23 mouse cellular contexts compared by ENCODE assay signal in the genomic region with DNA sequence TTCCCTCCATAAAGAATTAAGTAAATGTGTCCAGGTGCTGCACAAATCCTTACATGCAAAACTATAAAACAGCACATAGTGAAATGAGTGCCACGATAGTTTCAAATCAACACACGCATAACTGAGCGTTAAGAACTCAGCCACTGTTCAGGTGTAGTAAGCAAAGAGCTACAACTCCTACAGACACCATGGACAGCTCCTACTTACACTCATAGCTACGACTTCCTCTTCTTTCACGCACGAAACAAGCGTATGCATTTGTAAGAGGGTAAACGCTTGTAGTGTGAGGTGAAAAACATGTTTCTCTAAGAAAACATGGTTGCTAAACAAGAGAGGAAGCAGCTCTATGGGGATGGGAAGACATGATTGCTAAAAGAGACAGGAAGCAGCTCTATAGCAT.
DNase-seq lines count a peak whose midpoint lies in the region; ATAC-seq lines count a peak whose summit lies in the region.
"Had no signal": no experiment of that assay in that cellular context is flagged by ENCODE, and none has a peak within 500 bp of the region (broad histone marks: within the 10 kb centered on the region; RNA-seq: fewer than 3 reads in every experiment).

No protein-coding gene starts in this region.

- H3K4me3 ChIP-seq in hindbrain, embryonic 11.5 days (ENCODE audit: low read depth, low read length), result no peak overlapping the region
- H3K4me3 ChIP-seq in hindbrain, embryonic 16.5 days (ENCODE audit: low read length), result no peak overlapping the region
- no peak overlapping the region for H3K4me3 ChIP-seq in forebrain, embryonic 14.5 days (ENCODE audit: low read depth, low read length)
- H3K4me3 ChIP-seq: erythroblast, embryonic 14.5 days; gastrocnemius, adult 2 months; hindbrain, embryonic 13.5 days; layer of hippocampus, adult 2 months; left cerebral cortex, adult 2 months; limb, embryonic 13.5 days; liver, embryonic 15.5 days; midbrain, embryonic 12.5 days had no signal

- H3K27ac ChIP-seq in hindbrain, embryonic 11.5 days (ENCODE audit: low read depth, low read length), result no peak overlapping the region
- no peak overlapping the region for H3K27ac ChIP-seq in hindbrain, embryonic 16.5 days (ENCODE audit: low read depth, low read length)
- H3K27ac ChIP-seq in forebrain, embryonic 14.5 days (ENCODE audit: low read depth, low read length), result no peak overlapping the region
- H3K27ac ChIP-seq: gastrocnemius, adult 2 months; hindbrain, embryonic 13.5 days; layer of hippocampus, adult 2 months; left cerebral cortex, adult 2 months; limb, embryonic 13.5 days; liver, embryonic 15.5 days; macrophage; midbrain, embryonic 12.5 days had no signal

- no peak overlapping the region for H3K4me2 ChIP-seq in hindbrain, embryonic 11.5 days (replicated peaks; ENCODE audit: low read depth, low read length)
- no peak overlapping the region for H3K4me2 ChIP-seq in hindbrain, embryonic 16.5 days (ENCODE audit: low read length)
- H3K4me2 ChIP-seq in forebrain, embryonic 14.5 days (ENCODE audit: low read length), result no peak overlapping the region
- H3K4me2 ChIP-seq: hindbrain, embryonic 13.5 days; limb, embryonic 13.5 days; liver, embryonic 15.5 days; midbrain, embryonic 12.5 days had no signal

- ATAC-seq in hindbrain, embryonic 11.5 days (ENCODE audit: low FRiP score), result no peak
- no peak for ATAC-seq in hindbrain, embryonic 16.5 days
- ATAC-seq in granulocyte monocyte progenitor cell, adult 5-6 weeks (replicated peaks; ENCODE audit: poor library complexity, severe bottlenecking), result peak; percentile 78
- no peak for ATAC-seq in forebrain, embryonic 14.5 days
- ATAC-seq: forebrain, postnatal 0 days; intestine, postnatal 0 days had no signal

- peak; percentile 27 for DNase-seq in hindbrain, embryonic 11.5 days (ENCODE audit: low spot score)
- peak; percentile 39 for DNase-seq in CD4-positive, CD25-positive, alpha-beta regulatory T cell, adult 2 months (ENCODE audit: low read depth, low spot score)
- peak; percentile 43 for DNase-seq in NIH3T3 (ENCODE audit: low read depth)
- no peak for DNase-seq in forebrain, embryonic 14.5 days (ENCODE audit: low spot score)
- DNase-seq in layer of hippocampus, adult 8-10 months (ENCODE audit: low spot score in 2 of 2), result no peak
- DNase-seq in spleen, postnatal 4 days (ENCODE audit: low spot score in 2 of 2), result no peak
- DNase-seq: adrenal gland, postnatal 25 days; B cell, adult 2 months; cerebellum, adult 2 months; forebrain, postnatal 0 days; gastrocnemius, adult 2 months had no signal

- H3K27me3 ChIP-seq in hindbrain, embryonic 11.5 days (ENCODE audit: control insufficient read depth, insufficient read depth, low read length), result no peaks in the 10 kb centered on the region
- no peaks in the 10 kb centered on the region for H3K27me3 ChIP-seq in hindbrain, embryonic 16.5 days (replicated peaks; ENCODE audit: control insufficient read depth, insufficient read depth, low read length)
- H3K27me3 ChIP-seq in forebrain, embryonic 14.5 days (replicated peaks; ENCODE audit: control insufficient read depth, insufficient read depth, low read length), result no peaks in the 10 kb centered on the region
- H3K27me3 ChIP-seq: hindbrain, embryonic 13.5 days; limb, embryonic 13.5 days; liver, embryonic 15.5 days; midbrain, embryonic 12.5 days had no signal

- no peaks in the 10 kb centered on the region for H3K9me3 ChIP-seq in hindbrain, embryonic 11.5 days (ENCODE audit: control insufficient read depth, low read length)
- no peaks in the 10 kb centered on the region for H3K9me3 ChIP-seq in hindbrain, embryonic 16.5 days (ENCODE audit: control insufficient read depth, low read length)
- H3K9me3 ChIP-seq in forebrain, embryonic 14.5 days (replicated peaks; ENCODE audit: control insufficient read depth, low read length), result no peaks in the 10 kb centered on the region
- H3K9me3 ChIP-seq: G1E; hindbrain, embryonic 13.5 days; limb, embryonic 13.5 days; liver, embryonic 15.5 days; midbrain, embryonic 12.5 days had no signal

- H3K4me1 ChIP-seq in hindbrain, embryonic 11.5 days (replicated peaks; ENCODE audit: control insufficient read depth, insufficient read depth, low read length), result no peaks in the 10 kb centered on the region
- no peaks in the 10 kb centered on the region; the same call in 1 of the 2 replicates for H3K4me1 ChIP-seq in hindbrain, embryonic 16.5 days (ENCODE audit: control insufficient read depth, insufficient read depth, low read depth, low read length)
- no peaks in the 10 kb centered on the region for H3K4me1 ChIP-seq in forebrain, embryonic 14.5 days (ENCODE audit: control insufficient read depth, insufficient read depth, low read length)
- H3K4me1 ChIP-seq: hindbrain, embryonic 13.5 days; limb, embryonic 13.5 days; liver, embryonic 15.5 days; midbrain, embryonic 12.5 days had no signal

- 75% methylated on average over 8 of the region's 8 CpGs for WGBS in hindbrain, embryonic 11.5 days
- WGBS in hindbrain, embryonic 16.5 days, result 70% methylated on average over 8 of the region's 8 CpGs
- 76% methylated on average over 8 of the region's 8 CpGs for WGBS in forebrain, embryonic 14.5 days

- no peak overlapping the region for H3K9ac ChIP-seq in hindbrain, embryonic 11.5 days (ENCODE audit: low read depth, low read length)
- no peak overlapping the region for H3K9ac ChIP-seq in hindbrain, embryonic 16.5 days (ENCODE audit: low read depth, low read length)
- no peak overlapping the region for H3K9ac ChIP-seq in forebrain, embryonic 14.5 days (ENCODE audit: low read length)
- H3K9ac ChIP-seq: forebrain, postnatal 0 days; hindbrain, embryonic 13.5 days; limb, embryonic 13.5 days; liver, embryonic 15.5 days; midbrain, embryonic 12.5 days had no signal

- no peaks in the 10 kb centered on the region for H3K36me3 ChIP-seq in hindbrain, embryonic 11.5 days (ENCODE audit: control insufficient read depth, insufficient read depth, low read length)
- H3K36me3 ChIP-seq in hindbrain, embryonic 16.5 days (ENCODE audit: control insufficient read depth, insufficient read depth, low read length), result no peaks in the 10 kb centered on the region
- no peaks in the 10 kb centered on the region for H3K36me3 ChIP-seq in forebrain, embryonic 14.5 days (ENCODE audit: control insufficient read depth, insufficient read depth, low read length)
- H3K36me3 ChIP-seq: hindbrain, embryonic 13.5 days; limb, embryonic 13.5 days; liver, embryonic 15.5 days; midbrain, embryonic 12.5 days had no signal

Comparison
In these comparisons a context has a peak if more than half of its experiments do, and no peak if none do; other contexts are left out.
1. DNase-seq: peak in hindbrain, embryonic 11.5 days (single experiment), CD4-positive, CD25-positive, alpha-beta regulatory T cell, adult 2 months (single experiment) and NIH3T3 (single experiment); none in forebrain, embryonic 14.5 days (single experiment), layer of hippocampus, adult 8-10 months (0 of 2) and spleen, postnatal 4 days (0 of 2).